Mouse (Mus musculus) c-Kit-positive CD71-negative TER-119-negative erythroid progenitor cells, embryonic 14.5 days (primary cell): ENCODE data around the gene Ccdc7a.

Source experiments
- DNase-seq: peaks from one replicate; pipeline ENCODE4 v3.0.0-alpha.2; 2013; ENCODE audit warnings: low read depth

The Ccdc7a gene

GRCm38 (mm10) chr8:128685507-128686428 is 379.5 kb downstream of the Ccdc7a start, which contains the start of gene Itgb1:
Gene Itgb1, plus strand, starts transcription at chr8:128685654.
- DNase-seq: peak; percentile 61

GRCm38 (mm10) chr8:128684609-128685506 is 380.5 kb downstream of the Ccdc7a start:
- DNase-seq: no peak
